8 mouse cellular contexts compared by ENCODE assay signal in genomic region chr3:8245822-8246221, GRCm38 (mm10).
DNase-seq lines count a peak whose midpoint lies in the region; TF ChIP-seq lines count a peak whose summit lies in the region.
"Not testable (repeated sequence)": the region's sequence is repeated elsewhere in the genome, so short reads cannot be mapped to it uniquely, and the experiment has no call there.

No protein-coding gene starts in this region.

- not testable (repeated sequence) for H3K4me3 ChIP-seq in ES-E14 (ENCODE audit: insufficient read depth in 1 of 2, low read depth in 1 of 2, low read length in 2 of 2, poor library complexity in 1 of 2, severe bottlenecking in 1 of 2); hindbrain, embryonic 10.5 days

- WGBS in hindbrain, embryonic 10.5 days, result 34% methylated on average over 1 of the region's 1 CpGs

- not testable (repeated sequence) for H3K36me3 ChIP-seq in ES-E14 (ENCODE audit: control insufficient read depth, insufficient read depth, low read length, poor library complexity, severe bottlenecking); hindbrain, embryonic 10.5 days

- H3K9me3 ChIP-seq in ES-E14 (ENCODE audit: control insufficient read depth, insufficient read depth, low read depth, low read length); hindbrain, embryonic 10.5 days: not testable (repeated sequence)

- H3K27me3 ChIP-seq in hindbrain, embryonic 10.5 days (ENCODE audit: insufficient read depth, poor library complexity, severe bottlenecking), result not testable (repeated sequence)

- not testable (repeated sequence) for TF ChIP-seq POLR2A in brain, embryonic 14.5 days (IDR thresholded peaks at IDR 0.05; ENCODE audit: borderline replicate concordance, extremely low read depth, insufficient read depth, insufficient read length, poor library complexity, severe bottlenecking)

- not testable (repeated sequence) for H3K4me1 ChIP-seq in ES-E14 (ENCODE audit: control insufficient read depth in 2 of 2, insufficient read depth in 2 of 2, low read length in 2 of 2, poor library complexity in 1 of 2); hindbrain, embryonic 10.5 days (replicated peaks)

- not testable (repeated sequence) for H3K27ac ChIP-seq in ES-E14 (ENCODE audit: insufficient read depth, low read depth, low read length, poor library complexity, severe bottlenecking); hindbrain, embryonic 10.5 days

- not testable (repeated sequence) for H3K9ac ChIP-seq in ES-E14 (ENCODE audit: insufficient read depth, low read depth, low read length, poor library complexity, severe bottlenecking)

- DNase-seq in ES-E14 (ENCODE audit: low read depth, low spot score), result peak; percentile 94
- peak; percentile 5 for DNase-seq in brain, embryonic 14.5 days (ENCODE audit: low read depth)
- peak; percentile 34 to 44 for DNase-seq in frontal cortex, adult 2 months (ENCODE audit: extremely low spot score in 1 of 2, low spot score in 1 of 2)
- DNase-seq in hindbrain, embryonic 10.5 days (ENCODE audit: low spot score), result peak; percentile 8
- peak; percentile 5 to 31 for DNase-seq in layer of hippocampus, postnatal 36 days
- DNase-seq in lung, postnatal 25 days (ENCODE audit: low spot score), result peak; percentile 58
- DNase-seq in right cerebral cortex, postnatal 4 days, result peak; percentile 27
- DNase-seq in urinary bladder, adult 2 months (ENCODE audit: low spot score), result peak; percentile 41

- in situ Hi-C loops in ES-E14 (cut with MboI; ENCODE audit: low sequenced_read_pairs in 2 of 2, unreplicated experiment in 2 of 2), result not testable (repeated sequence)

- not testable (repeated sequence) for TF ChIP-seq CTCF in brain, embryonic 14.5 days (IDR thresholded peaks at IDR 0.05; ENCODE audit: borderline replicate concordance, extremely low read depth, insufficient read depth, insufficient read length)

Comparison
In these comparisons a context has a peak if more than half of its experiments do, and no peak if none do; other contexts are left out.
1. DNase-seq: peak in every context shown above with its lines; median percentile 94 in ES-E14; 58 in lung, postnatal 25 days; 41 in urinary bladder, adult 2 months; 39 in frontal cortex, adult 2 months; 27 in right cerebral cortex, postnatal 4 days; 18 in layer of hippocampus, postnatal 36 days; 8 in hindbrain, embryonic 10.5 days; 5 in brain, embryonic 14.5 days.